Mouse (Mus musculus) heart, embryonic 11.5 days (tissue): ENCODE measurements around the gene Maff. TPM values are rescaled to one million over a fixed set of nuclear protein-coding genes. Genes with fewer than 3 reads are reported as not detected.
A peak's percentile ranks its signal among the peaks of the same experiment; 100 is the strongest.

Experiments
- microRNA counts: library from miRNA; unstranded; fragments of <30 nt; microRNA quantifications from one replicate; lab custom pipeline; 2015
- microRNA-seq: library from miRNA; unstranded; fragments of <30 nt; microRNA quantifications from one replicate; pipeline ENCODE4, GENCODE M21; 2016; ENCODE audit warnings: borderline number of aligned reads
- polyA plus RNA-seq: library from polyadenylated mRNA; unstranded; fragments of >200 nt; fragmentation: Nextera tagmentation; extraction: Ambion mirVana; gene quantifications from 2 replicates; pipeline ENCODE4 v1.2.1, GENCODE M21; 2014

Maff gene
- polyA plus RNA-seq, 1 experiment from 2014 or later, result 3.0 TPM

MicroRNAs within 50 kb of the gene (microRNA counts, 519-probe panel; counts per million panel counts)
- 32.2 counts per million for microRNA mmu-miR-1943 (lab: Ali Mortazavi, UCI)

Small RNA genes within 50 kb of the gene (microRNA-seq; reads per million reads assigned to microRNA genes)
- 4.7 reads per million, percentile 38 among the genes with 10 or more reads in this experiment for gene Mir1943

Other genes with a start within 250 kb of the Maff start
- gene Micall1, start 237.7 kb upstream of the Maff start, polyA plus RNA-seq, result 11.9 and 13.6 TPM in 2 replicates
- gene Polr2f, start 205.6 kb upstream of the Maff start, polyA plus RNA-seq, result 284 and 297 TPM in 2 replicates
- gene 1700088E04Rik, start 205.4 kb upstream of the Maff start, polyA plus RNA-seq, result 7.1 and 8.2 TPM in 2 replicates
- 1.1 and 1.3 TPM in 2 replicates for gene Sox10, start 181.4 kb upstream of the Maff start, polyA plus RNA-seq
- 17.6 and 19.3 TPM in 2 replicates for gene Pick1, start 117.4 kb upstream of the Maff start, polyA plus RNA-seq
- gene Gm49486, start 117.2 kb upstream of the Maff start, polyA plus RNA-seq, result 0.59 and 0.64 TPM in 2 replicates
- gene Slc16a8, start 91.9 kb upstream of the Maff start, polyA plus RNA-seq, result 0.17 TPM in 1 of 2 replicates, not detected in the other
- gene Baiap2l2, start 61.1 kb upstream of the Maff start, polyA plus RNA-seq, result 11.1 and 14.0 TPM in 2 replicates
- gene Pla2g6, start 18.2 kb upstream of the Maff start, polyA plus RNA-seq, result 11.6 and 12.9 TPM in 2 replicates
- gene Tmem184b, start 56.9 kb downstream of the Maff start, polyA plus RNA-seq, result 55.0 and 56.5 TPM in 2 replicates
- gene Csnk1e, start 108.9 kb downstream of the Maff start, polyA plus RNA-seq, result 73.2 and 91.0 TPM in 2 replicates
- gene Kcnj4, start 158.6 kb downstream of the Maff start, polyA plus RNA-seq, result 0.20 TPM in 1 of 2 replicates, not detected in the other
- gene Kdelr3, start 169.8 kb downstream of the Maff start, polyA plus RNA-seq, result 33.4 and 33.5 TPM in 2 replicates
- 50.6 and 60.1 TPM in 2 replicates for gene Ddx17, start 200.1 kb downstream of the Maff start, polyA plus RNA-seq